Mouse (Mus musculus) embryonic facial prominence, embryonic 12.5 days (tissue): ENCODE measurements around the gene Zfp36l1. TPM values are rescaled to one million over a fixed set of nuclear protein-coding genes. Genes with fewer than 3 reads are reported as not detected.

Source experiments
- ATAC-seq: fragments of 200-750 bp; cut with Nextera tagmentation; 2 replicates; pipeline ENCODE4 v1.8.0; 2017; ENCODE audit not compliant: insufficient number of reproducible peaks, insufficient read depth, low FRiP score, low TSS enrichment
- H3K27ac ChIP-seq: fragments of 300-500 bp; sonication (generic); 2 replicates; pipeline ENCODE4 v1.5.1; 2016; ENCODE audit warnings: mild to moderate bottlenecking
- H3K27me3 ChIP-seq: fragments of 300-500 bp; sonication (generic); 2 replicates; pipeline ENCODE4 v1.6.1; 2016; ENCODE audit warnings: mild to moderate bottlenecking, moderate library complexity
- H3K36me3 ChIP-seq: fragments of 300-500 bp; sonication (generic); 2 replicates; pipeline ENCODE4 v1.6.1; 2016; ENCODE audit warnings: mild to moderate bottlenecking
- H3K4me1 ChIP-seq: fragments of 300-500 bp; sonication (generic); 2 replicates; pipeline ENCODE4 v1.6.1; 2016
- H3K4me2 ChIP-seq: fragments of 300-500 bp; sonication (generic); replicated peaks from 2 replicates; pipeline ENCODE4 v1.6.1; 2016; ENCODE audit warnings: mild to moderate bottlenecking, moderate library complexity
- H3K4me3 ChIP-seq: fragments of 300-500 bp; sonication (generic); 2 replicates; pipeline ENCODE4 v1.5.1; 2016; ENCODE audit warnings: mild to moderate bottlenecking
- H3K9ac ChIP-seq: fragments of 300-500 bp; sonication (generic); 2 replicates; pipeline ENCODE4 v1.6.1; 2016; ENCODE audit warnings: mild to moderate bottlenecking, moderate library complexity
- H3K9me3 ChIP-seq: fragments of 300-500 bp; sonication (generic); 2 replicates; pipeline ENCODE4 v1.6.1; 2016; ENCODE audit warnings: mild to moderate bottlenecking, moderate library complexity
- WGBS: fragments of 180-500 bp; shearing (Covaris S2); methylation state at CpG from one replicate; pipeline ENCODE4 v1.1.7; 2016; 5-methylcytosine and 5-hydroxymethylcytosine counted together
- polyA plus RNA-seq: library from polyadenylated mRNA; unstranded; fragments of >200 nt; fragmentation: Nextera tagmentation; extraction: Ambion mirVana; gene quantifications from 2 replicates; pipeline ENCODE4 v1.2.1, GENCODE M21; 2016

Zfp36l1 gene
- polyA plus RNA-seq, 1 experiment from 2014 or later = 124 TPM

DNA sequence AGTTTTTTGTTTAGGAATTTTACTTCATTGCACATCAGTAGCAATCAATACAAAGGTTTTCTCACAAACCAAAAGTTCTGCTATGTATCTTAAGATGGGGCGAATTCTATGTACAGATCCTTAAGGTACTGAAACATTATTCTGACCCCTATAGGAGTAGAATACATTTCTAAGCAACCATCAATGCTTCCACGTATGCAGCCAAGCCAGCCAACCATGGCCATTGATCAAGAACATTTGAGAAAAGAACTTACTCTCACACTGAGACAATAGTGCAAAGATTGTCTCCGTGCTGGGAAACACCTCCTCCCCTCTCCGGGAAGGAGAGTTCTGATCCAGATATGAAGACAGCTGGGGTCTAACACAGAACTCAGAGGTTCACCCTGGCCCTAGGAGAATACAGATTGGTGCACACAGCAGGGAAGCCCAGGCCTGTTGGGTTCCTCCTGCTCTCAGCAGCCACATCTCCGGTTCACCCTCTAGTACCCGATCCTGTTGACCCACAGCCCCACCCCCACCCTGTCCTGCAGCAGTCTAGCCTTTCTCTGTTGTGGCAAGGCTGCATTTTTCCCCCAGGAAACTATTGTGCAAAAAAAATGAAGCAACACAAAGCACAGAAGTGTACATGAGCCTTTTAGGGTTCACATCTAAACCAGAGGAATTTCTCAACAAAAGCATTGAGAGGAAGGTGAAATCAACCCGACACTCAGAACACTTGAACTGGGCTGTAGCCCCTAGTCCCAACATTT, 49.2 kb downstream of the Zfp36l1 start:
- H3K4me3 ChIP-seq = no peak overlapping the region
- H3K27ac ChIP-seq = peak overlapping the region; percentile 95
- H3K4me1 ChIP-seq = peaks cover 45% of the 10 kb centered on the region
- no peak overlapping the region for H3K9ac ChIP-seq
- WGBS = 36% methylated on average over 7 of the region's 7 CpGs
- H3K9me3 ChIP-seq = no peaks in the 10 kb centered on the region
- H3K27me3 ChIP-seq = no peaks in the 10 kb centered on the region
- H3K4me2 ChIP-seq = no peak overlapping the region
- no peak for ATAC-seq
- H3K36me3 ChIP-seq = no peaks in the 10 kb centered on the region

DNA sequence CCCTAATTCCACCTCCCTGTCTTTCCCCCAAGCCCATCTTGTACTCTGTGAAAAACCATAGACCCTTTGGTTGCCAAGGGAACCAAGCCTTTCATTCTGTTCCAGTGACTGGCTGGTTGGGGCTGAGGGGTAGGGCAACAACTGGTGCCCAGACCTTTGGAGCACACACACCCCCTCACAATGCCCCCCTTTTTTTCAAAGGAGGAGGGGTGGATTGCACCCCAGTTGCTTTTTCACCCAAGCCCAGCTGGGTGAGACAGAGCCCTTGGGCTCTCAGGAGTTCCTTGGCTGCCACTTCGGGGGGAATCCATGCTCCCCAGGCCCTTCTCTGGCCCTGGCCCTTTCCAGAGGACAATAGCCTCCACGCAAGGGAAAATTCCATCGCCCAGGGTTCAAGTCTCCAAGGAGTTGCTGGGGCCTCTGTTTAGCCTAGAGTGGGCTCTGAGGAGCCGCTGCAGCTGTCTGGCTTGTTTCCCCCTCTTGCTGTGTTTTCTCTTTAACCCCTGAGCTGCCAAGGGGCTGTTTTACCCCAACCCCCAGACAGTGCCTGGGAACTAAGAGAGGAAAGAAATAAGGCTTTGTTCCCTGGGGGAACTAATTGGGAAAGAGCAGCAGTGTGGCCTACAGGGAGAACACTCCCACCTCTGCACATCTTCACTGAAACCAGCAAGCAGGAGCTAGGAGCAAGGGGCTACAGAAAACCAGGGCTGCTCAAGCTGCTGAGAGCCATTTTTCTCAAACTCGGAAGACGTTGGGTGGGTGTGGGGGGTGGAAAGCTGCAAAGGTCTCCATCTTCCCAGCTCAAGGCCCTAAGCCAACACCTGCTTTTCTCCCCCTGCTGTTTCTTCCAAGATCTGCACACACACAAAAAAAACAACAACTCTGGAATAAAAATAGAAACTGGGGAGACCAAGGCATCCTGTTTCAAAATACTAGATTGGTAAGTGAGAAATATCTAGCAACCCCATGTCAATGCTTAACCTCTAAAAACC, 50.1 kb downstream of the Zfp36l1 start:
- Histone ChIP-seq H3K27me3 (no peaks in the 10 kb centered on the region), H3K9me3 (no peaks in the 10 kb centered on the region), H3K27ac (peak overlapping the region; percentile 95), H3K4me1 (peaks cover 45% of the 10 kb centered on the region), H3K36me3 (no peaks in the 10 kb centered on the region), H3K4me3 (0 out of 2 replicates have a peak overlapping the region, but pooled peaks have one; percentile 5), H3K9ac (peak overlapping the region; percentile 41), H3K4me2 (peak overlapping the region; percentile 35)
- WGBS = 2% methylated on average over 6 of the region's 6 CpGs
- peak; percentile 88 for ATAC-seq

DNA sequence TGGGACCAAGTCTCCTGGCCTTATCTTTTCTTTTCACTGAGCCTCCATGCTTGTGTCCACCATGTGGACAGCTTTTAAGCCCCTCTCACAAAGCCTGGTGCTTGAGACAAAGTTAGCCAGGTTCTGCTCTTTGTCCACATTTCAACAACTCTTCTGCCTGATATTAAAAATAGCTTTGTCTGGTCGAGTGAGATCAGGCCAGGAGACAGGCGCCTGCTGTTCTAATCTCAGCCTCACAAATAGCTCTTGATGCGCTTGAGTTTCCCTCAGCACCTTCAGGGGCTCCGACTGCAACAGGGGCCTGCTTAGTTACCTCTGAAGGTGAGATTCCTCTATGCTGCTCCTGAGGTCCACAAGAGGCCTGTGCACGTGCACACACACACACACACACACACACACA, 51.0 kb downstream of the Zfp36l1 start:
- H3K27me3 ChIP-seq = no peaks in the 10 kb centered on the region
- no peak overlapping the region for H3K4me3 ChIP-seq
- no peak for ATAC-seq
- 0 out of 2 replicates have a peak overlapping the region, but pooled peaks have one; percentile 35 for H3K4me2 ChIP-seq
- no peaks in the 10 kb centered on the region for H3K9me3 ChIP-seq
- no peaks in the 10 kb centered on the region for H3K36me3 ChIP-seq
- H3K9ac ChIP-seq = no peak overlapping the region
- peak overlapping the region; percentile 95 for H3K27ac ChIP-seq
- 21% methylated on average over 5 of the region's 5 CpGs for WGBS
- H3K4me1 ChIP-seq = peaks cover 45% of the 10 kb centered on the region

DNA sequence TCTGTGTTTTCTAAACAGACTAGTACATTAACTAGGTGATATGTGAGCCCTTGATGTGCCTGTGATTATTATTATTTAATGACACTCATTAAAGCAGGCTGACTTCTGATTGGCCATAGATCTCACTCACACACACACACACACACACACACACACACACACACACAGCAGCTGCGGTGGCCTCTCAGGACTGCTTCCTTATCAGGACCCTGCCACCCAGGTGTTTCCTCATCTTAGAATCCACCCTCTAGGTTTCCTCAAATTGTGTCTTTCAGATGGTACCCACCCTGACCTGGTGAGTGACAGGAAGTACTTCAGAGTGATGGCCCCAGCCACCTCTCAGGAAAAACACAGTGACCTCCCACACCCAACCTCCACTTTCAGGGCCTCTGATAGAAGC, 52.0 kb downstream of the Zfp36l1 start:
- H3K9ac ChIP-seq = no peak overlapping the region
- ATAC-seq = no peak
- H3K4me3 ChIP-seq = no peak overlapping the region
- H3K4me2 ChIP-seq = no peak overlapping the region
- H3K9me3 ChIP-seq = no peaks in the 10 kb centered on the region
- WGBS = 68% methylated on average over 1 of the region's 1 CpGs
- H3K4me1 ChIP-seq = peaks cover 45% of the 10 kb centered on the region
- no peaks in the 10 kb centered on the region for H3K36me3 ChIP-seq
- H3K27me3 ChIP-seq = no peaks in the 10 kb centered on the region
- 0 out of 2 replicates have a peak overlapping the region, but pooled peaks have one; percentile 95 for H3K27ac ChIP-seq

DNA sequence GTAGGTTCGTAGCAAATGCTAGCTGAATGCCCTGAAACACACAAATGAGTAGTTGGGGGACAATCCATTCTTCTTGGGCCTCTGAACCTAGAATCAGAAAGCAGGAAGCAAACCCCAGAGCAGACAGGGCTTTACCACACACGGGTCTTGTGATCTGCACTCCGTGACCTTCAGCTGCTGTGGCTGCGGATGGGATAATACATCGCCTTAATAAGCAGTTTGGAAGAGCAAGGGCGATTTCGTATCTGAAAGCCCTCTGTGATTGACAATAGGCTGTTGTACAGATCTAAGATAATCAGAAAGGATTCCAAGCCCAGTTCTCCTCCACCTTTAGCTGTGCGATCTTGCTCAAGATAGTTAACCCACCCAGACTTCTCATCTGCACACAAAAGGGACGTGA, 52.5 kb downstream of the Zfp36l1 start:
- Histone ChIP-seq H3K9me3 (no peaks in the 10 kb centered on the region), H3K4me1 (peaks cover 45% of the 10 kb centered on the region), H3K27me3 (no peaks in the 10 kb centered on the region), H3K4me2 (no peak overlapping the region), H3K9ac (no peak overlapping the region), H3K36me3 (no peaks in the 10 kb centered on the region), H3K27ac (0 out of 2 replicates have a peak overlapping the region, but pooled peaks have one; percentile 14), H3K4me3 (no peak overlapping the region)
- no peak for ATAC-seq
- WGBS = 40% methylated on average over 9 of the region's 9 CpGs

DNA sequence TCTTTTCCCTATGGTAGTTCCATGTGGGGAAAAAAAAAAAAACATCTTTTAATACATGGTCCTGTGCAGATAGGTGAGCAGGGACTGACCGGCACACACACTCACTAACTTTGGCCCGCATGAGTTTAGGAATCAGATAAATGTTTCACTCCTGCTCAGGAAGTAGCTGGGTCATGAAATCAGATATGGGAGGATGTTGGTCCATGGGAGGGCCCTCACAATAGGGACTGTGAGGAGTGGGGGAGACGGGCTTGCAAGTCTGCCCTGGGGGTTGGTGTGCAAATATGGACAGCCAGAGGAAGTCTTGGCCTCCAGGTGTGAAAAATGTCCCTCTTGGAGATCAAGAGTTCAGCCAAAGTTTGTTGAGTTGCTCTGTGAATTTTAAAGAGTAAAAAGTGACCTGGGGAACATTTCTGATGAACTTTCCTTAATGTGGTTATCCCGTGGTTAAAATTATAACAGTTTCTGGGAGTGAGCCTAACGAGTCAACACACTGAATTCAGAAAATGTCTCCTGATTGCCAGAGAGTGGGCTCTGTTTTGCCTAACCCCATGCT, 53.0 kb downstream of the Zfp36l1 start:
- WGBS = 47% methylated on average over 5 of the region's 5 CpGs
- ATAC-seq = no peak
- Histone ChIP-seq H3K4me3 (no peak overlapping the region), H3K4me2 (no peak overlapping the region), H3K9me3 (no peaks in the 10 kb centered on the region), H3K4me1 (peaks cover 45% of the 10 kb centered on the region), H3K27me3 (no peaks in the 10 kb centered on the region), H3K27ac (0 out of 2 replicates have a peak overlapping the region, but pooled peaks have one; percentile 14), H3K9ac (no peak overlapping the region), H3K36me3 (no peaks in the 10 kb centered on the region)

Other genes starting within 250 kb of the Zfp36l1 start
- gene Actn1, start 147.4 kb upstream of the Zfp36l1 start, polyA plus RNA-seq = 43.0 and 46.5 TPM in 2 replicates